Mouse (Mus musculus) adrenal gland, adult 2 months (tissue): ENCODE results near the gene Sun2. TPM values are rescaled to one million over a fixed set of nuclear protein-coding genes. Genes with fewer than 3 reads are reported as not detected.

Experiments used
- DNase-seq: peaks from one replicate; pipeline ENCODE4 v3.0.0; 2021
- polyA plus RNA-seq: library from polyadenylated mRNA; depleted of rRNA; stranded (reverse); fragments of >200 nt; gene quantifications from 2 replicates; pipeline ENCODE4 v1.2.3, GENCODE M21; 2012; rRNA removed
- total RNA-seq, 2 experiments: library from RNA; stranded (reverse); gene quantifications; 2 replicates each; pipeline ENCODE4 v1.2.3; 2021

Gene Sun2
- total and polyA plus RNA-seq, 3 experiments: 46.9 to 86.8 (median 77.9) TPM

DNA sequence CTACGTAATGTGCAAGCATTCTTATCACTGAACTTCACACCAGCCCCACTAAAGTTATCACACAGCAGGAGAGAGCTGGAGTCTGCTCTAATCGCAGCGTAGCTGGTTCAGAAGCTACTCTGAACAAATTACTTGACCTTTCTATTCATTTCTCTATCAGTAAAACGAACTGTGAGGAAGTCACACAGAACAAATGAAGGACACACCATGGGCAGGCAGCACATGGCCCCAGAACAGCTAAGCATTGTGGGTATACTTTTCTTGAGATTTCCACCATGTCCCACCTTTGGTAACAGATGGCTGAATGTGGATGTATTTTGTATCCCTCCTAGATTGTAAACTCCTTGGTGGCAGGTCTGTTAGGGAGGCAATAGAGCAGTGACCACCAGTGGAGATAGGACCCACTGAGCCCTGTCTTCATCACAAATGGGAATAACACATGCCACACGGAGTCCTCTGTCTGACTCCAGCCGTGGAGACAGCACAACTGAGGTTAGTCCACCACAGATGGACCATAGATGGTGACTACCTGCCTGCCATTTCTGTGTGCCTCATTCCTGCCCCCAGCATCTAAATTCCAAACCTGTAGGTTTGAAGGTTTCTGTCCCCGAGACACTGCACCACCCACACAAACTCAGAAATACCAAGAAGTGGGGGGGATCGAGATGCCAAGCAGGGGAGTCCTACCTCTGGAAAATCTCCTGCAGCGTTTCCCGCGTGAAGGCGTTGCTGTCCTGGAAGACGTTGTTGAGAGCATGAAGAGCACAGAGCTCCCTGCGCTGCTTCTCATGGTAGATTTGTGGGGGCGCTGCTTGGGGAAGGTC is 56.1 kb downstream of the Sun2 start:
- peak; percentile 18 for DNase-seq

DNA sequence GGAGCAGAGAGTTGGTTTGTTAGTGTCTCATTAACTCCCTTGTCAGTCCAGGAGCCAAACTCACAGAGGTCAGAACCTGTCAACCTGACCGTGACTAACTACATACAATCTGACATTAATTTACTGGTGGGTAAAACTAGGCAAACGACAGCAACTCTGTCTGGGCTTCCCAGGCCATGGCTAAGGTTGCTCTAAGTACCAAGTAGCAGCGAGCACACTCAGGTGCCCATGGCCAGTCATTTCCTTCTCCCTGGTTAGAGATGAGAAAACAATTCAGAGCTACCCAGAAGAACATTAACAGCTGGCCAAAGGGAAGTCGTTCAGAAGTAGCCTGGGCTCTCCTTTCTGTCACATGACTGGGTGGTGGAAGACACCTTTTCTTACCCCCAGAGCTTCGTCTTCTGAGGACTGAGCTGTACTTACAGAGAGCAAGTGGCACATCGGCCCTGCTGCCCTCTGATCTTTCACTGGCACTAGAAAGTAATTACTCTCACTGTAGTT is 57.1 kb downstream of the Sun2 start:
- peak; percentile 14 for DNase-seq

DNA sequence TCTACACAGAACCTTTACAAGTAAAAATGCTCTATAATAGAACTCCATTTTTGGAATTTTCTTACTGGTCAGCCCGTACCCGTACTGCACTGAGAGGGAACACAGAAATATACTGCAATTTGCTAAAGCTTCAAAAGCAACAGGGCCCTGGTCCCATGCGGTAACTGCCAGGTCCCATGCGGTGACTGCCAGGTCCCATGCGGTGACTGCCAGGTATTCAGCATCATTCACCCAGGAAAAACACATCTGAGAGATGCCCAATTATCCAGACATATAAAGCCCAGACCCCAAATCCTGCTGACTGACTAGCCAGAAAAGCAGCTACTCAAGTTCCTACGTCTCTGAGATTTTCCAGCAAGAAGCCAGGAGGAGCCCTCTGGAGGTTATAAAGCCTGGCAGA is 57.7 kb downstream of the Sun2 start:
- no peak for DNase-seq

DNA sequence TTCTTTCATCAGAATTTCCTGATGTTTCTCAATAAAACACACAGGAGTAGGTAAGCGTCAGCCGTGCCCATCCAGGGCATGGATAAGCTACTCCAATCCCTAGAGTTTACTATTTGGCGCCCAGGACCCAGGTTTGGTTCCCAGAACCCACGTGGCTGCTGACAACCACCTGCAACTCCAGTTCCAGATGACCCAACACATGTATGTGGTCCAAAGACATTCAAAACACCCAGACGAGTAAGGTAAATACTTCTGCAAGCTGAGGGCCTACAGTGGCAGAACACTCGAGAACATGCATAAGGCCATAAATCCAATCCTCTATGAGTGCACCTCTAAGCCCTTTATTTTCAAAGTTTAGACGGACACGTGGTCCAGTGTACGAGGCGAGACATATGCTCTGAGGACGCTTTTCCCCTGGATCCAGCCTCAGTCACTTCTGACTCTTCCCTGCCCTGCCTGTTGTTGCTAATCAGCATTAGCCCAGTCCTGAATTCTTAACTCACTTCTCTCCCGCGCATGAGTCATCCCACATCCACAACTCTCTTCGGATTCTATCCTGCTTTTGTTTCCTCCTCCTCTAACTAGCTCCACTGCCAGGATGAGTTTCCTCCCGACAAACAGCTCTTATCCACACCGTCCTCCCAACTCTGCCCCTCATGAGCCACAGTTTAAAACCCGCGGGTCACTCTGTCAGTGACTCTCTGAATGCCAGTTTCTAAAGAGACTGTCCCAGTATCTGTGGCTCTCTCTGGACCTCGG is 58.5 kb downstream of the Sun2 start:
- DNase-seq: peak; percentile 66

DNA sequence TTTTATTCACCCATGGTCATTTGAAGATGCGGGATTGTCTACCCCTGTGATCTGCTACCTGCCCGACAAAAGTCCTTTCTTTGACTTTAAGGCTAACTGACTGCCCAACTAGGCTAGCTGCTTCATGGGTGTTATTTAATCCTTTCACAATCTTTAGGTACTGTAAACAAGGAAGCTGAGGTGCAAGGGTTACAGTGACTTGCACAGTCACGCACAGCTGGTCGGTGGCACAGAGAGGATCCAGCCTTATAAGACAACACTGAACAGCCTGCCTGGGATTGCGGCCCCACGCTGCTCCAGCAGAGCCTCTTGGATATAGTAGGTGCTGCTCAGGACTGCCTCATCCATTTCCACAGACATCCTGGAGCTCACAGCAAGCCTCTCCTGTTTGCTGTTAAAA is 59.2 kb downstream of the Sun2 start:
- DNase-seq: no peak

DNA sequence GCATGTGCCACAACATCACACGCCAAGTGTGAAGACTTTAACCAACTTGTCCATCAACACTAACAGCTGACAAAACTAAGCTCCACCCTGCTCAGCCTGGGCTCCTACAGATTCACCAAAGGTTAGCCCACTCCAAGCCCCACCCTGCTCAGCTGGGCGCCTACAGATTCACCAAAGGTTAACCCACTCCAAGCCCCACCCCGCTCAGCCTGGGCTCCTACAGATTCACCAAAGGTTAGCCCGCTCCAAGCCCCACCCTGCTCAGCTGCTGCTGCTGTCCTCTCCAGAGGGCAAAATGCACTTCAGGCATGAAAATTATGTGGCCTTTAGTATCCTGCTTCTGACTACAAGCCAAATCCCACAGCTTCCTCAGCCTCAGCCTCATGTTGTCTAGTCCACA is 60.4 kb downstream of the Sun2 start:
- no peak for DNase-seq

DNA sequence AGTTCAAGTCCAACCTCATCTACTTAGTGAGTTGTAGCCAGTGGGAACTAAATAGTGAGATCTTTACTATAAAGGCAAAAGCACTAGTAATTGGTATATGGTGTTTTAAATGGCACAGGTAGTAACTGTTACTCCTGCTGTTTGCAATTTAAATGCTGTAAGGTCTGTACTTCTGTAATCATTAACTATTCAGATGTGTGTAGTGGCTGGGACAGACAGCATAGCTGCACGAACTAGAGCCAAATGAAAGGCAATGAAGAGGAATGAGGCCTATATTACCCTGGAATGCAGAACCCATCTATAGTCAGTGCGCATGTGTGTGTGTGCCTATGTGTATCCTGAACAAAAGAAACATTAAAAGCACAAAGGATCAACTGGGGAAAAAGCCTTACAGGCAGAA is 64.4 kb downstream of the Sun2 start:
- DNase-seq: no peak

Other genes with a start within 250 kb of the Sun2 start
- gene Kcnj4, start 237.3 kb downstream of the Sun2 start, total RNA-seq: 1 to 10 TPM in 1 of 2 experiments, under 1 TPM in 1; 0.20 to 6.3 TPM
- gene Kcnj4, start 237.3 kb downstream of the Sun2 start, polyA plus RNA-seq: 0.36 and 3.8 TPM in 2 replicates
- 1 to 10 TPM; 1.9 to 4.1 TPM for gene Kdelr3, start 226.1 kb downstream of the Sun2 start, total RNA-seq
- 2.9 and 3.1 TPM in 2 replicates for gene Kdelr3, start 226.1 kb downstream of the Sun2 start, polyA plus RNA-seq
- gene Ddx17, start 195.8 kb downstream of the Sun2 start, total RNA-seq: 100 to 1,000 TPM; 230 to 248 TPM
- gene Ddx17, start 195.8 kb downstream of the Sun2 start, polyA plus RNA-seq: 245 and 257 TPM in 2 replicates
- 1 to 10 TPM in 1 of 2 experiments, under 1 TPM in 1; 0.86 to 2.0 TPM for gene Dmc1, start 137.4 kb downstream of the Sun2 start, total RNA-seq
- gene Dmc1, start 137.4 kb downstream of the Sun2 start, polyA plus RNA-seq: 0.08 and 0.25 TPM in 2 replicates
- 1 to 10 TPM; 1.3 to 1.6 TPM for gene Fam227a, start 83.6 kb downstream of the Sun2 start, total RNA-seq
- 0.43 and 0.61 TPM in 2 replicates for gene Fam227a, start 83.6 kb downstream of the Sun2 start, polyA plus RNA-seq
- 10 to 100 TPM; 14.0 to 26.9 TPM for gene Cby1, start 83.3 kb downstream of the Sun2 start, total RNA-seq
- 6.9 and 13.2 TPM in 2 replicates for gene Cby1, start 83.3 kb downstream of the Sun2 start, polyA plus RNA-seq
- gene Tomm22, start 71.7 kb downstream of the Sun2 start, total RNA-seq: 100 to 1,000 TPM in 1 of 2 experiments, 10 to 100 TPM in 1; 93.3 to 114 TPM
- 11.0 and 13.7 TPM in 2 replicates for gene Tomm22, start 71.7 kb downstream of the Sun2 start, polyA plus RNA-seq
- gene Josd1, start 54.6 kb downstream of the Sun2 start, total RNA-seq: 10 to 100 TPM; 29.1 to 30.1 TPM
- 33.8 and 38.2 TPM in 2 replicates for gene Josd1, start 54.6 kb downstream of the Sun2 start, polyA plus RNA-seq
- gene Gtpbp1, start 51.7 kb downstream of the Sun2 start, total RNA-seq: 10 to 100 TPM; 29.2 to 32.5 TPM
- gene Gtpbp1, start 51.7 kb downstream of the Sun2 start, polyA plus RNA-seq: 26.4 and 29.8 TPM in 2 replicates
- 10 to 100 TPM; 13.9 to 24.8 TPM for gene Dnal4, start 35.3 kb upstream of the Sun2 start, total RNA-seq
- 39.9 and 43.0 TPM in 2 replicates for gene Dnal4, start 35.3 kb upstream of the Sun2 start, polyA plus RNA-seq
- 1 to 10 TPM; 4.4 to 7.9 TPM for gene Nptxr, start 62.2 kb upstream of the Sun2 start, total RNA-seq
- 5.5 and 6.3 TPM in 2 replicates for gene Nptxr, start 62.2 kb upstream of the Sun2 start, polyA plus RNA-seq
- 1 to 10 TPM; 1.2 to 2.0 TPM for gene Npcd, start 91.7 kb upstream of the Sun2 start, total RNA-seq
- 13.4 and 14.6 TPM in 2 replicates for gene Npcd, start 91.7 kb upstream of the Sun2 start, polyA plus RNA-seq
- gene Cbx6, start 92.2 kb upstream of the Sun2 start, total RNA-seq: 10 to 100 TPM; 46.2 to 67.3 TPM
- gene Cbx6, start 92.2 kb upstream of the Sun2 start, polyA plus RNA-seq: 105 and 106 TPM in 2 replicates
- gene Apobec3, start 149.1 kb upstream of the Sun2 start, total RNA-seq: 10 to 100 TPM; 13.1 to 16.5 TPM
- gene Apobec3, start 149.1 kb upstream of the Sun2 start, polyA plus RNA-seq: 5.2 and 6.7 TPM in 2 replicates
- 10 to 100 TPM; 15.6 to 29.8 TPM for gene Cbx7, start 228.6 kb upstream of the Sun2 start, total RNA-seq
- gene Cbx7, start 228.6 kb upstream of the Sun2 start, polyA plus RNA-seq: 35.2 and 41.3 TPM in 2 replicates